Mouse (Mus musculus): ENCODE measurements around the gene Vegfc. TPM values are rescaled to one million over a fixed set of nuclear protein-coding genes. Genes with fewer than 3 reads are reported as not detected.

The Vegfc gene
- polyA plus RNA-seq, 1 experiment, result 20.4 TPM

- H3K4me3 ChIP-seq (ENCODE audit: insufficient read depth, poor library complexity, severe bottlenecking), result no peak overlapping the region
- no peaks in the 10 kb centered on the region for H3K27me3 ChIP-seq (ENCODE audit: control insufficient read depth, insufficient read depth, insufficient read length)
- H3K79me3 ChIP-seq (ENCODE audit: low read depth), result no peaks in the 10 kb centered on the region
- no peak overlapping the region for H3ac ChIP-seq (ENCODE audit: control insufficient read depth, insufficient read length, low read depth)
- peaks cover 51% of the 10 kb centered on the region for H3K36me3 ChIP-seq (ENCODE audit: control insufficient read depth, insufficient read depth)
- no peaks in the 10 kb centered on the region for H3K79me2 ChIP-seq (ENCODE audit: control insufficient read depth, insufficient read depth)
- no peak for TF ChIP-seq FOSL1 (IDR thresholded peaks at IDR 0.05; ENCODE audit: insufficient read depth, low read length, poor library complexity, severe bottlenecking)
- TF ChIP-seq CEBPB (IDR thresholded peaks at IDR 0.05; ENCODE audit: low read depth), result no peak
- TF ChIP-seq MYOD1 (IDR thresholded peaks at IDR 0.05; ENCODE audit: control insufficient read depth, insufficient read length, low read depth), result no peak
- TF ChIP-seq CTCF (IDR thresholded peaks at IDR 0.05; ENCODE audit: control insufficient read depth, insufficient read depth, insufficient read length), result no peak
- no peak for TF ChIP-seq MAX (IDR thresholded peaks at IDR 0.05)
- TF ChIP-seq MYOG (IDR thresholded peaks at IDR 0.05; ENCODE audit: control insufficient read depth, extremely low read depth, insufficient read length), result no peak
- no peak for TF ChIP-seq USF1 (IDR thresholded peaks at IDR 0.05; ENCODE audit: low read depth)
Observed at GRCm38 (mm10) chr8:54185927-54186326, 108.5 kb downstream of the Vegfc start.

GRCm38 (mm10) chr8:54216250-54216649, 138.8 kb downstream of the Vegfc start:
- H3ac ChIP-seq (ENCODE audit: control insufficient read depth, insufficient read length, low read depth), result no peak overlapping the region
- TF ChIP-seq MYOD1 (IDR thresholded peaks at IDR 0.05; ENCODE audit: control insufficient read depth, insufficient read length, low read depth) (peak; percentile 19), CTCF (IDR thresholded peaks at IDR 0.05; ENCODE audit: control insufficient read depth, insufficient read depth, insufficient read length) (no peak), FOSL1 (IDR thresholded peaks at IDR 0.05; ENCODE audit: insufficient read depth, low read length, poor library complexity, severe bottlenecking) (peak; percentile 94), MAX (IDR thresholded peaks at IDR 0.05) (no peak), CEBPB (IDR thresholded peaks at IDR 0.05; ENCODE audit: low read depth) (no peak)
- H3K79me2 ChIP-seq (ENCODE audit: control insufficient read depth, insufficient read depth), result no peaks in the 10 kb centered on the region
- H3K36me3 ChIP-seq (ENCODE audit: control insufficient read depth, insufficient read depth), result no peaks in the 10 kb centered on the region
- no peaks in the 10 kb centered on the region for H3K27me3 ChIP-seq (ENCODE audit: control insufficient read depth, insufficient read depth, insufficient read length)
- H3K4me3 ChIP-seq (ENCODE audit: insufficient read depth, poor library complexity, severe bottlenecking), result no peak overlapping the region
- H3K79me3 ChIP-seq (ENCODE audit: low read depth), result no peaks in the 10 kb centered on the region

DNA sequence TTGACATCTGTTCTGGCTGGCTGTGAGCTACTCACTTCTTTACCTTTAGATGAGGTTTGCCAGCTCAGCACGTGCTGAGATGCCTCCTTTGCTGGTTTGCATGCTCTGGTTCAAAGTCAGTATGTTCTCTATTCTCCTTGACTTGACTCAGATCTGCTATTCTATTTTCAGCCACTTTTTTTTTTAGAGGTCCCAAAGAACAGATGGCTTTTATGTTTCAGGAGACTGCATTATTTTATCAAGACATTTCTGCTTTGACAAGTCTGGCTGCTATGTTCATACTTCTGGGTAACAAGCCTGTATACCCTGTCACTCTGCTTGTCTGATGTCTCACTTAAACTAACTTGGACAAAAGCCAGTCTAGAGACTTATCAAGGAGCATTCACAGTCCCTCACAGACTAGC, 151.4 kb downstream of the Vegfc start:
- Histone ChIP-seq H3ac (ENCODE audit: control insufficient read depth, insufficient read length, low read depth) (no peak overlapping the region), H3K27me3 (ENCODE audit: control insufficient read depth, insufficient read depth, insufficient read length) (no peaks in the 10 kb centered on the region), H3K36me3 (ENCODE audit: control insufficient read depth, insufficient read depth) (no peaks in the 10 kb centered on the region), H3K79me2 (ENCODE audit: control insufficient read depth, insufficient read depth) (no peaks in the 10 kb centered on the region), H3K4me3 (ENCODE audit: insufficient read depth, poor library complexity, severe bottlenecking) (no peak overlapping the region), H3K79me3 (ENCODE audit: low read depth) (no peaks in the 10 kb centered on the region)
- TF ChIP-seq CTCF (IDR thresholded peaks at IDR 0.05; ENCODE audit: control insufficient read depth, insufficient read depth, insufficient read length) (no peak), USF1 (IDR thresholded peaks at IDR 0.05; ENCODE audit: low read depth) (no peak), MAX (IDR thresholded peaks at IDR 0.05) (no peak), MYOG (IDR thresholded peaks at IDR 0.05; ENCODE audit: control insufficient read depth, extremely low read depth, insufficient read length) (no peak), FOSL1 (IDR thresholded peaks at IDR 0.05; ENCODE audit: insufficient read depth, low read length, poor library complexity, severe bottlenecking) (no peak)

DNA sequence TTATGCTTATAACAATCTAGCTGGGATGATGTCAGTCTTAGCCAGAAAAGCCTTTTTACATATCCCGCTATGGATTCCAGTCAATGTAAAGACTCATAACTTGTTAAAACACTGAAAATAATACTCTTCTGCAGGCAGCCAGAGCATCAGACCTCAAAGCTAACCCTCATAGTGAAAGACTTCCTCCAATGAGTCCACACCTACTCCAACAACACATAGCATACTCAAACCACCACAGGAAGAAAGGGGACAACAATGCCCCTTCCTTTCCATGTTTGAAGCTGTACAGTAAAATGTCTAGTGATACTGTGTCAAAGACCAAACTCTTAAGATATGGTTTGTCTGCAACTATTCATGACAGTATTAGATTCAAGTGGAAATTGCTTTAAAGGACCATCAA, 153.2 kb downstream of the Vegfc start:
- TF ChIP-seq FOSL1 (IDR thresholded peaks at IDR 0.05; ENCODE audit: insufficient read depth, low read length, poor library complexity, severe bottlenecking), result no peak
- no peak for TF ChIP-seq MYOD1 (IDR thresholded peaks at IDR 0.05; ENCODE audit: control insufficient read depth, insufficient read length, low read depth)
- TF ChIP-seq CTCF (IDR thresholded peaks at IDR 0.05; ENCODE audit: control insufficient read depth, insufficient read depth, insufficient read length), result no peak
- no peak for TF ChIP-seq MYOG (IDR thresholded peaks at IDR 0.05; ENCODE audit: control insufficient read depth, extremely low read depth, insufficient read length)
- TF ChIP-seq CEBPB (IDR thresholded peaks at IDR 0.05; ENCODE audit: low read depth), result no peak
- no peak for TF ChIP-seq MAX (IDR thresholded peaks at IDR 0.05)
- no peak for TF ChIP-seq USF1 (IDR thresholded peaks at IDR 0.05; ENCODE audit: low read depth)
- H3K79me3 ChIP-seq (ENCODE audit: low read depth), result no peaks in the 10 kb centered on the region
- no peaks in the 10 kb centered on the region for H3K36me3 ChIP-seq (ENCODE audit: control insufficient read depth, insufficient read depth)
- H3K79me2 ChIP-seq (ENCODE audit: control insufficient read depth, insufficient read depth), result no peaks in the 10 kb centered on the region
- no peak overlapping the region for H3K4me3 ChIP-seq (ENCODE audit: insufficient read depth, poor library complexity, severe bottlenecking)
- H3ac ChIP-seq (ENCODE audit: control insufficient read depth, insufficient read length, low read depth), result no peak overlapping the region
- H3K27me3 ChIP-seq (ENCODE audit: control insufficient read depth, insufficient read depth, insufficient read length), result no peaks in the 10 kb centered on the region

DNA sequence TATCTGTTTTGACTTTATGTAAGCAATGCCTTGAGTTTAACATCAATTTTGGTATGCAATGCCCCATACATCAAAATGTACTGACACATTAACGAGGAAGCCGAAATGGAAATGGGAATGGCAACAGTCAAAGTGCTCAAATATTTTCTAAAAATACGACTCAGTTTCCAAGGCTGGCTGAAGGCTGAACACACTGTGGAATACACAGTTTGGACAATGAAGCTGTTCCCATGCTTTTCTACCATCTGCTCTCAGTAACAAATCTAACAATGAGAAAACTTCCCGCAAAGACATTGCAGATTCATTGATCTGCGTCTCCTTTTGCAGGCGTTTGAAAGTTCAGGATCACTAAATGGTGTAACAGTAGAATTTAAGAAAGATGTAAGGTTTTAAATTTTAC, 155.9 kb downstream of the Vegfc start:
- Histone ChIP-seq H3K79me2 (ENCODE audit: control insufficient read depth, insufficient read depth) (no peaks in the 10 kb centered on the region), H3K79me3 (ENCODE audit: low read depth) (no peaks in the 10 kb centered on the region), H3K36me3 (ENCODE audit: control insufficient read depth, insufficient read depth) (no peaks in the 10 kb centered on the region), H3K4me3 (ENCODE audit: insufficient read depth, poor library complexity, severe bottlenecking) (no peak overlapping the region), H3ac (ENCODE audit: control insufficient read depth, insufficient read length, low read depth) (no peak overlapping the region), H3K27me3 (ENCODE audit: control insufficient read depth, insufficient read depth, insufficient read length) (no peaks in the 10 kb centered on the region)
- TF ChIP-seq FOSL1 (IDR thresholded peaks at IDR 0.05; ENCODE audit: insufficient read depth, low read length, poor library complexity, severe bottlenecking) (no peak), MYOD1 (IDR thresholded peaks at IDR 0.05; ENCODE audit: control insufficient read depth, insufficient read length, low read depth) (no peak), USF1 (IDR thresholded peaks at IDR 0.05; ENCODE audit: low read depth) (no peak), MYOG (IDR thresholded peaks at IDR 0.05; ENCODE audit: control insufficient read depth, extremely low read depth, insufficient read length) (no peak), CTCF (IDR thresholded peaks at IDR 0.05; ENCODE audit: control insufficient read depth, insufficient read depth, insufficient read length) (no peak), MAX (IDR thresholded peaks at IDR 0.05) (no peak), CEBPB (IDR thresholded peaks at IDR 0.05; ENCODE audit: low read depth) (no peak)
